Mouse (Mus musculus) heart, adult 8-10 months (tissue): ENCODE measurements at regions not wholly inside any gene's neighbourhood (a gene's known extent, or its start where the extent isn't known, plus 50 kb on each side); places are given as distances from the start of the nearest gene placed in this dataset.

Source experiments
- DNase-seq: peaks from one replicate; pipeline ENCODE4 v3.0.0; 2022; ENCODE audit warnings: low spot score

DNA sequence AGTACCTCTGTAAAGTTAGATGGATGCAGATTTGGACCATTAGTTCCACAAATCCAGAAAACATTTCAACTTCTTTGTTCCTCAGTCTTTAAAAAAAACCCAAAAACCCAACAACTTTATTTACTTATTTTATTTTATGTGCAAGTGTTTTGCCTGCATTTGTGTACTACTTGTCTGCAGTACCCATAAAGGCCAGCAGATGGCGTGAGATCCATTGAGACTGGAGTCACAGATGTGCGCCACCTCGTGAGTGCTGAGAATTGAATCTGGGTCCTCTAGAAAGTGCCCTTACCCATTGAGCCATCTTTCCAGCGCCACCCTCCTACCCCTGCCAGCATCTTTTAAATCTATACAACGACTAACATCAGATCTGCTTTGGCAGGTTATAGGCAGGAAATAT is 53.0 kb downstream of the Gm12689 start:
- no peak for DNase-seq

DNA sequence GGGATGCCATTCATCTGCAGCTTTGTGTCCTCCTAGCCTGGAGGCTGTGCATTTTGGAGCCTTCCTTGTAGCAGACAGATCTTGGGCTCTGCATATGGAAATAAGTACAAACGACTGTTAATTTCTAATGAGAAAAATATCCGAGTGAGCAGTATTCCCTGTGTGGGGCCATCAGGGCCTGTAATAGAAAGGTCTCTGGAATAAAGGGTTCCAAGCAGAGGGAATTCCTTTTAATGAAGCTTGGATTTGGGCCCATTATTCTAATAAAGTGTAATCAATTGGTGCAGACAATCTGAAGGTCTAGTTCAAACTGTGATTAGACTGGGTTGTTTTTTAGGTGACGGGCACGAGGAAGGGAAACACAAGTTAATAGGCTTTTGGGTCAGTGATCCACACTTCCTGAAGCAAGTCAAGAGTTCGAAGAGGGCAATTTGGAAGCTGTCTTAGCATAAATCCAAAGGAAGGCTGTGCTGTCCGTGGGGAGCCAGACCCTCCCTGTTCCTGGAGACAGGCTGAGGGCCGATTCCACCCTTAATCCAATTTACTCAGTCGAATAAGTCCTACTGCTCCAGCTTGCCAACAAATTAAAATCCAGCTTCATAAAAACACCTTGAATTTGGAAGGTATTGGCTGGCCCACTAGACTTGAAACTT is 57.5 kb downstream of the Gm12689 start:
- DNase-seq, result no peak

DNA sequence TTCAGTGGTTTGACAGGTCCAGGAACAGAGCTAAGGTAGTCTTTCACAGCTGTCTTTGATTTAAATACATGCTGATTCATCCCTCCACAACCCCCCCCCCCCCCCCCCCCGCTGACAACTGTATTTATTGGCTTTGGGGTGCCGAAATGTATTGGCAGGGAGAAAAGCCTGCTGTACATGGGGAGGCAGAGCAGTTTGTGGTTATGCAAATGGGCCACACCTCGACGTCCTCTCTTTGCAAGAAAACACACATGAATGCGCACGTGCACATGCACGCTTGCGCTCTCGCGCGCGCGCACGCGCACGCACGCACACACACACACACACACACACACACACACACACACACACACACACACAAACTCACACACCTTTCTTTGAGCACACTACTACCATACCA is 58.5 kb downstream of the Gm12689 start:
- DNase-seq, result no peak

DNA sequence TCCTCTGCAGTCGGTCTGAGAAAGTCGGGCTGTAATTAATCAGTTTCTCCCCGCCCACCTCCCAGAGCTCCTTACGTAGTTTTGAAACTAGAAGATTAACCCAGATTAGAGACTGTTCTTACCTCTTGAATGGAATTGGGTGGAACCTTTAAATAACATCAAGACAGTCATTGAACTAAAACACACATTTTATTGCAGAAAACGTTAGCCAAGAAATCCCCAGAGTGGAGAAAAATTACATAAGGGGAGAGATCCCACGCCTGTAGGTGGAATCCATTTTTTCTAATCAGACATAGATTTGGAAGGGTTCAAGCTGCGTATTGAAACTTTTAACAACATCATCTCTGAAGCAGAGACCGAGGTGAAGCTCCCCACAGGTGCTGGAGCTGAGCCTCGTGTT is 59.1 kb downstream of the Gm12689 start:
- DNase-seq, result no peak

DNA sequence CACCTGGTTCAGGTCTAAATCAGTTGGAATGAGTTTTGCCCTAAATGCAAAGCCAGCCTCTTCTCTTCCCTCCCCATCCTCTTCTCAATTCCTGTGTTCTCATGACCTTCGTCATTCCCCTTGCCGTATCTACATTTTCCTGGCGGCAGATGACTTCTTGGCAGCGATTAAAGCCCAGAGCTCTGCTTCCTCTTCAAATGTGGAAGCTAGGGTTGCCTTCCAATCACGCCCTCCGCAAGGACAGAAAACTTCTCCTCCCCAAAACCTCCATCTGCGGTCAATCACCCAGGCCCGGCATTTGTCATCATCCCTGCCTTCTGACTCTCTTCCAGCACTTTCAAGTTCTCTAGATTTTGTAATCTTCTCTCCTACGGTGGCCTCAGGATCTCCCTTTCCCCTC is 72.3 kb downstream of the Gm12689 start:
- peak; percentile 16 for DNase-seq

DNA sequence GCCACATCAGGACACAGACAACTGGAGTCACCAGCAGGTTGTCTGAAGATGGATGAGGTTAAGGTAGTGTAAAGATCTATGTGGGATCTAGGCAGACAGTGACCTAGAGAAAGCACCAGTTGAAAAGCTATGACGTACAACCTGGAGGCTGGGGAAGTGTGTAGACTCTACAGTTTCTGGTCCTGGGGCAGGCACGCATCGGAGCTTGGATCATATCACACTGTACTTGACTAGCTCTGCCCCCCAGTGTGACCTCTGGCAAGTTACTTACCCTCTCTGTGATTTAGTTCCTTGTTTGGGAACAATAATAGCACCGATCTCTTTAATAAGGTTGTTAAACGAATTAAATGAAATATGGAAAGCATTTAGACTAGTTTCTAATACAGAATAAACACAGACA is 75.5 kb downstream of the Gm12689 start:
- DNase-seq, result no peak

DNA sequence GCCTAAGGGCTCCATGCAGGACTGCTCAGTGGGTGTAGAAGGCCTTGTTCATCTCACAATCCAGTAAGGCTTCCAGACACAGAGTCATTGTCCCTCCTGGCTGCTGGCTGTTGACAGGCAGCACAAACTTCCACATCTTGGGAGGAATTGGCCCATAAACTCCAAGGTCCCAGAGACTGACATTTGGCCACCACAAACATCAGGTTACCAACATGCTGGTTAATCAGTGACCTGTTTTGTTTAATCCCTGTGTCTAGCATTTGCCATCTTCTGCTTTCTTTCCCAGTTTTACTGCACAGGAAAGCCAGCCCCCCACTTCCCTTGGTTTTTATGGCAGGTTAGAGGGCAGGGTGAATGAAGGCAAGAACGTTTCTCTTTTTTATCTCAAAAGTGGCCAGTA is 80.5 kb downstream of the Gm12689 start:
- no peak for DNase-seq

DNA sequence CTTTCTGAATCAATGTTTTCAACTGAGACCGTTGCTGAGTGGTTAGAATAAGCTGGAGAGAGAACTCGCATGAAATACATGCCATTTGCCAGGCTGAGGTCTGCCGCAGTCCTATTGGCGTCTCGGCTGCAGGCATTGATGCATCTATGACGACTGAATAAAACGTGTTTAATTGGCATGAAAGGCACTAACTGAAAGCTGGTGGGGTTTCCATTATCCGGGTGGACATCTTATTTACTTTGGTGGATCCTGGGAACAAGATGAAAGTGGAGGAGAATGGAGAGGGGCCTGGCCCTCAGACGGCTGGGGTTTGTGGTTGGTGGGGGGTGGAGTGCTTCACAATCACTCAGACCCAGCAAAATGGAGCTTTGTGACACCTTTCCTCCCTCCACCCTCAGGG is 81.2 kb downstream of the Gm12689 start:
- no peak for DNase-seq

DNA sequence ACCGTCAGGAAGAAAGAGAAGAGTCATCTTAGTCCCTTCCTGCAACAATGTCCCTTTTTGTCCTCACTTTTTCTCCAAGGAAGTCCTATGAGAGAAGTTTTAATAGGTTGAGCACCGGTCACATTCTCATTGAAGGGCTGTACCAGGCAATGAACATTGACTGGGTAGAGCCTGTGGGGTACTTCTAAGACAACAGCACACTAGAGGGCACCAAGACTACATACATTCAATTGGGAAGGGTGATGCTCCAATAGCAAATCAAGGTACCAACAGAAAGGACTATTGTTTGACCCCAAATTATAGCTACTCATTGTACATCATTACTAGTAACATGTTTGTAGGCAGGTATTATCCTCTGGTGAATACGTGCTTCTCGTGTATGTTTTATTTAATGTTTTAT is 84.3 kb downstream of the Gm12689 start:
- DNase-seq, result no peak

DNA sequence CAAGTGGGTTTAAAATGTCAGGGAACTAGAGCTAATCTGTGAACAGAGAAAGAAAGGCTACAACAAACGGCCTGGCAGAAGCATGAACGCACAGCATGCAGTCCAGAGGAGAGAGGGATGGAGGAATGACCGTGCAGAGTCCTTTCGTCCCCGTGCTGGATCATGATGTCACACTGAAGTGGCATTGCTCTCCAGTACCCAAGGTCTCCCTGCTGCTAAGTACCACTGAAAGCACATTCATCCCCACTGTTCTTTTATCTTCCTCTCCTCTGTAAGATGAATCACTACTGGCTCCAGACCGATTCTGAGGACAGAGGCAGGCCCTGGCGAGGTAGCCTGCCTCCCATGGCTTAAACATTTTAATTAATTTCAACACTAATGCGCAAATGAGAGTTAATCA is 89.7 kb downstream of the Gm12689 start:
- DNase-seq, result no peak

DNA sequence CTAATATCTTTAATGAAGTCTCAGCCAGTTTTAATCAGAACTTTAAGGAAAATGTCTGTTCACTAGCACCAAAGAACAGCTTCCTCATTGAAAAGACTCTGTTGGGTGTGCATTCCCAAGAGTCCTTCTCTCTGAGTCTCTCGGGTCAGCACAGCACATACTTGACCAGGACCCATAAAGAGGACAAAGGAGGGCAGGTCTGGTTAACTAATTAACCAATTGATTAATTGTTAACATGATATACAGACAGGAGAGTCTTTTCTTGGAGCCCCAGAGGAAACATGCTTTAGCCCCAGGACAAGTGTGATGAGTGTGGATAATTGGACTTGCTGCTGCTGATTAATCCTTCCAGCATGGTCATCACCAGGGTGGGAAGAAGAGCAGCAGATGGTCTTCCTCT is 93.7 kb downstream of the Gm12689 start:
- DNase-seq, result no peak

DNA sequence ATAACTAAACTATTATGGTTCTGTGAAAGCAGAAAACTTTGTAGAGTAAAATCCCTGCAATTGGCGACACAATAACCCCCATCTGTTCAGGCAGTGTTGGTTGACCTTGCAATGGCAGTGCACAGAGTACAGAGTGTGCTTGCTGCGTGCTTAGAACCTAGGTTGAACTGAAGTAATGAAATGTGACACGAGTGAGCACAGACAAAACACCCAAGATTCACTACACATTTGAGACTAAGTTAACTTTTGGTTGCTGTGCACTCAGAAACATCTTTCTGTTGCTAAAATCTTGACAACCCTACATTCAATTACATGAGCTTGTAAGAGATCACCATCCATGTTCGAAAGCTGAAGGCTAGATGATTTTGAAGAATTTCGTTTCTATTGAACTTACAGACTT is 97.3 kb downstream of the Gm12689 start:
- no peak for DNase-seq

DNA sequence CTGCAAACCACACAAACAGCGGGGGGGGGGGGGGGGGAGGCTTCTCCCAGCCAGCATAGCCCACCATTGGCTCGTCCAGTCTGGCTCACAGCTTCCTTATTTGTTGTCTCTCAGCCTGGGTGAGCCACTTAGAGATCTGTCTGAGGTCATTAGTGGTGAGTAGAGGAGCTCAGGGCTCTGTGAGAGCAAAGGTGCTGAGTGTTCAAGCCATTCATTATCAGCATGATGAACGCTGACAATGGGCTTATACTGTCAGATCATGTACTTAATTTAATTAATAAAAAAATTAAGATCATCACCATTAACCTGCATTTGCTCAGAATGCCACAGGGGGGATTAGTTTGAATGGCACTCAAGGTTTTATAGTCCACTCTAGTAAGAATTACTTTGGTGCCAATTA is 98.5 kb downstream of the Gm12689 start:
- DNase-seq, result no peak

DNA sequence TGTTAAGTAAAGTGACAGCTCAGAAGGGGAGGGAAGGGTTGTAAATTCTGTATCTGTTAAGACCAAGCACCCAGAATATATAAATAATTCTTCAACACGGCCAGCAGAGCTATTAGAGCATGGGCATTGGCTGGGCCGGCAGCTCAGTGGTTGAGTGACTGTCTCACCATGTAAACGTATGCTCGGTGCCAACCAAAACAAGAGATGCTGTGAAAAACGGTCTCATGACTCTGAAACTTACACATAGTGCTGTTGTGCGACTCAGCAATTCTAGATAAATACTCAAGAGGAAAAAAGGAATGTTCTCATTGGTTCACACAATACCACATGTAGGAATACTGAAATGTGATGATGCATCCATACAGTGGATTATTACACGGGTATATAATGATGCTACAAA is 111.8 kb downstream of the Gm12689 start:
- DNase-seq, result no peak

DNA sequence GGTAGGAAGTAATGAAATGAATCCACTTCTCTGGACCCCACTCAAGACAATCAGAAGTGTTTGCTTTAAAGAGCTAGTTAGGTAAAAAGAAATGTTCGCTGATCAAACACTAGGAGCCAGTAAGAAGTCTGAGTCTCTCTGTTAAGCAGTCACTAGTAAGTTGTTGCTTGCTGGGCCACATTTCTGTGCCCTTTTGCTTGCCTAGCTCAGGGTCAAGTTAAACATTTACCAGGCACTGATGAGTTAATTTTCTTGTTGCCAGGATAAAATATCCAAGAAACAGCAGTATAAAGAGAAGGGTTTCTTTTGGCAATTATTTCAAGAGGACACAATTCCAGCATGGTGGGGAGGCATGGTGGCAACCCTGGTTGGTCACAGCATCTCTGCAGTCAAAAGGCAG is 127.7 kb downstream of the Gm12689 start:
- DNase-seq, result no peak

DNA sequence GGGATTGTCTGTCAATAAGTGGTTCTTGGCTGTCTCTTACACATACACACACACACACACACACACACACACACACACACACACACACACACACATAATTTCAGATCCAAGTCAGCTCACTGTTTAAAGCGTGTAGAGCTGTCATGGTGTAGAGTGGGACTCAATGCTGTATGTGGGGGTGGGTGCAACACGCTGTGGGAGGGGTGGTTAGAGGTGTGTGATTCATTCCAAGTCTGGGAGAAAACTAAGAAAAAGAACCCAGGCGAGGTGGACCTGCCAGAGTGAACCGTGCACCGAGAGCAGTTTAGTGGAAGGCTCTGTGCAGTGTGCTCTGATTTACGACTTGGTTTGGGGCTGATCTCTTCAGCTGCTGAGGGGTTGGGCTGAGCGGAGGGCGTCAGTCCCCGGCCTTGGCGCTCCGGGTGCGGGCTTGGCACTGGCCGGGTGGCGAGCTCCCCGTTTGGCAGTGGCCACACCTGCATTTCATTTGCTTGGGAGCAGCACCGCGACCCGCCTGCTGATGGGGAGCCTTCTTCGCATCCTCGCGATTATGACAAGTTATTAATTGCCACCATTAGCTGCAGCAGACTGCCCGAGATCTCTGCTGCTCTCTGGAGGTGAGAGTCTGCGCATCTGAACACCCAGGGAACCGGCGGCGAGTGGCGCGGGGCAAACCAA is 149.5 kb downstream of the Gm12689 start:
- DNase-seq, result no peak

DNA sequence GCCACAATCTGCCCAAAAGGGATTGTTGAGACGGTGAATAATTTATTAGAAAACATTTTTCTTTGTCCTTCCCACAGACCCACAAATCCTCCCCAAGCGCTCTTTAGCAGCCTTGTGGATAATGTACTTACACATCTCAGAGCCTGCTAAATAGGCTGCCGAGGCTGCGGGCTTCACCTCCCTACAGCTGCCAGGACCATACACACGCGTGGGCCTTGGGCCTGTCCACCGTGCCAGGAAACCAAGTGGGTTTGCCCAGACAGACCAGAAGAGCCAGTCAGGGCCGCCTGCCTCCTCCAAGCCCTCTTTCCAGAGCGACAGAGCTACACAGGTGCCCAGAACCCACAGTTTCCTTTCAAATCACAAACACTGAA is 150.0 kb downstream of the Gm12689 start:
- DNase-seq, result no peak

DNA sequence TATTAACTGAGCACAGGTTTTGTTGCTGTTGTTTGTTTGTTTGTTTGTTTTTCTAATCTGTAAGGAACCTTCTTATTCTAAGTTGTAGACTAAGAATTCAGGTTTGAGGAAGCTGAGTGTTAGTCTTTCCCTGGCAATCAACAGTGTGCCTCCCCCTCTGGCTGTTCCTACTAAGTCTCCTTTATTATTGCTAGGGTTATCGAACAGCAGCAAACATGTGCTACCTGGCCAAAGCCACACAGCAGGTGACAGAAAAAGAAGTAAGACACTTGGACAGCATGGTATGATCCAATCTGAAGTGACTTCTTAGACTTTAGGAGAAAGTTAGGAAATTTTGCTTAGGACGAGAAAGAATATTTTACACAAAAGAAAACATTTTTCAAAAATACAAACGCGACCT is 163.3 kb downstream of the Gm12689 start:
- DNase-seq, result no peak

DNA sequence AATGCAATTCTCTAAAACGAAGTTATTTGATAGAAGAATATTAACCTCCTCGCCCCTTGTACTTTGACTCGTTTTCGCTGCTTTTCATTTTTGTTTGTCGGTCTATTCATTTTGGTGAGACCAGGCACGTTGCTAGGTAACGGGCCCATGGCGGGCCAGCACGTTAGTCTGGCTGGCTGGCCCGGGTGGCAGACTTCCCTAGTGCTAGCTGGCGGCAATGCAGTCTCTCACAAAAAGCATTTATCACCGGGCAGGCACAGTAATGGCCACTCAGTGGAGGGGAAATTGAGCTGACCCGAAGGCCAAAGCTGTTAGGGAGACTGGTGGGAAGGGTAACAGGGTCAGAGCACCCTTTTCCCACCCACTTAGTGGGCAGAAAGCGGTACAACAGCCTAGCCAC is 163.7 kb downstream of the Gm12689 start:
- no peak for DNase-seq

DNA sequence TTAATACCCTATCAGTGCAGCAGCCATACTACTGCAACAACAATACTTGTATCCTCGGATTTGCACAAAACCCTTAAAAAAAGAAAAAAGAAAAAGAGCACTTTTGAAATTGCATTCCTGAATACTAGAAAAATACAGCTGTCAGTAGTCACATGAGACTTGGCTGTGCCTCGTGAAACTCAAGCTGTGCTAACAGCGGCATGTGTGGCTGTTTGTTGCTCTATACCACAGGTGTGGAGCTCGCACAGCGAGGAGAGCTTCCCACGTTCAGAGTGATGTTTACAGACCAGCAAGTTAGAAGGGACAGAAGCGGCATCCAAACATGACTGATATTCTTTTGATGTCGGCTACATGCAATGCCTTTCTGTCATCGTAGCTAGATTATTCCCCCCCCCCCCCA is 169.8 kb downstream of the Gm12689 start:
- DNase-seq, result no peak

DNA sequence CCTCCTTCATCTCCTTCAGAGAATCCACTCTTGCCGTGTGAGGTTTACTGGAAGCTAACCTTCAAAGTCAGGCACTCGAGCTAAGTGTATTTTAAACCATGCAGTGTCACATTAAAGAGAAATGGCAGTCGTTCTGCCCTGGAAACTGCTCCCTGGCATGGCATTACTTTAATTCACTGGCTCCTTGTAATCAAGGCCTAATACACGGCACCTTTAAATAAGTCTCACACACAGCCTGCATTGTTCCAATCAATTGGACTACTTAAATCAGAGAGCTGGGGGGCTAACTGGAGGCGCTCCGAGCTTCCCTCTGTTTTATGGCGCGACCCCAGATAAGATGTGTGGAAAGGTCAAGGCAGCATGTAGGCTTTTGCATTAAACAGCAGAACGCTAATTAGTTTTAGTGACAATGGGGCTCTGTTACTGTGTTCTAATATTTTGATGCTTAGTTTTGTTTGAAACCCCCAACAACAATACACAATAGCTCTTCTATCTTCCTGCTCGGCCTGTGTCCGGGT is 180.1 kb downstream of the Gm12689 start:
- no peak for DNase-seq

DNA sequence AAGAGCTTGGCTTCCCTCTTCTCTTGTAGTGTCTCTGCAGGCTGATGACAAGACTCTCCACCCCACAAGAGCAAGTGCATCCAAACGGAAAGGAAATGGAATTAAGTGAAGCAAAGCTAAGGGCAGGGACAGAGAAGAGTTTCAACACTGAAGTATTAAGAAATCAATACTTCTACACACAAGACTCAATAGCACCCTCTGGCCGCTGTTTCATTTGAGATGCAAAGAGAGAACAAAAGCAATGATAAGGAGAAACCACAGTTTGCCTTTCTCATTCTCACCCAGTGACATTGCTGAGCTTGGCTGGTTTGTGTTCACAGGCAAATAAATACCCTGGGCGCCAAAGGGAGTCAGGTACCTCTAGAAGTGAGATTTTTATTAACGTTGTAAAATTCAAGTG is 171.8 kb upstream of the Foxd3 start:
- no peak for DNase-seq
